Mouse (Mus musculus) cortical plate, adult 2 months (tissue): ENCODE results near the gene Lgals8.

Source experiments
- CTCF ChIP-seq: fragments of 200-500 bp; IDR thresholded peaks from 2 replicates; pipeline ENCODE4 v1.5.1; 2011; ENCODE audit warnings: mild to moderate bottlenecking, control low read depth, low read length; ENCODE audit not compliant: insufficient read depth; ENCODE audit errors: extremely low read depth
- POLR2A ChIP-seq: fragments of 200-500 bp; IDR thresholded peaks from 2 replicates; pipeline ENCODE4 v1.6.1; 2011; ENCODE audit warnings: mild to moderate bottlenecking, low read length, control low read depth; ENCODE audit not compliant: insufficient read depth; ENCODE audit errors: extremely low read depth

- TF ChIP-seq CTCF = no peak
- TF ChIP-seq POLR2A = no peak
These were observed 38.0 kb upstream of the Lgals8 start for GRCm38 (mm10) chr13:12502665-12503237.
